Mouse (Mus musculus): ENCODE data around the gene Pdxk. TPM values are rescaled to one million over a fixed set of nuclear protein-coding genes. Genes with fewer than 3 reads are reported as not detected.

Gene Pdxk
- total RNA-seq, 2 experiments from 2014 or later = 23.4 to 37.2 TPM

GRCm38 (mm10) chr10:78461767-78462166, 3.0 kb downstream of the Pdxk start:
- ATAC-seq (replicated peaks; ENCODE audit: poor library complexity, severe bottlenecking) = no peak

GRCm38 (mm10) chr10:78460463-78460862, 4.3 kb downstream of the Pdxk start:
- no peak for ATAC-seq (replicated peaks; ENCODE audit: poor library complexity, severe bottlenecking)

- peak; percentile 54 for ATAC-seq (replicated peaks; ENCODE audit: poor library complexity, severe bottlenecking)
These were observed 6.2 kb downstream of the Pdxk start for GRCm38 (mm10) chr10:78458348-78459111.

- ATAC-seq (replicated peaks; ENCODE audit: poor library complexity, severe bottlenecking) = peak; percentile 86
These were observed 7.1 kb downstream of the Pdxk start for GRCm38 (mm10) chr10:78457495-78458347.

GRCm38 (mm10) chr10:78456696-78457095, 8.1 kb downstream of the Pdxk start:
- ATAC-seq (replicated peaks; ENCODE audit: poor library complexity, severe bottlenecking) = no peak

- ATAC-seq (replicated peaks; ENCODE audit: poor library complexity, severe bottlenecking) = no peak
These were observed 12.1 kb downstream of the Pdxk start for GRCm38 (mm10) chr10:78452641-78453040.

GRCm38 (mm10) chr10:78450761-78451160, 14.0 kb downstream of the Pdxk start:
- no peak for ATAC-seq (replicated peaks; ENCODE audit: poor library complexity, severe bottlenecking)

GRCm38 (mm10) chr10:78447396-78447795, 17.4 kb downstream of the Pdxk start:
- ATAC-seq (replicated peaks; ENCODE audit: poor library complexity, severe bottlenecking) = no peak

- ATAC-seq (replicated peaks; ENCODE audit: poor library complexity, severe bottlenecking) = no peak
These were observed 18.6 kb downstream of the Pdxk start for GRCm38 (mm10) chr10:78446195-78446594.

- no peak for ATAC-seq (replicated peaks; ENCODE audit: poor library complexity, severe bottlenecking)
These were observed 22.5 kb downstream of the Pdxk start for GRCm38 (mm10) chr10:78442292-78442691.

GRCm38 (mm10) chr10:78441606-78442005, 23.2 kb downstream of the Pdxk start:
- no peak for ATAC-seq (replicated peaks; ENCODE audit: poor library complexity, severe bottlenecking)

GRCm38 (mm10) chr10:78440812-78441211, 24.0 kb downstream of the Pdxk start:
- ATAC-seq (replicated peaks; ENCODE audit: poor library complexity, severe bottlenecking) = peak; percentile 43

- peak; percentile 72 for ATAC-seq (replicated peaks; ENCODE audit: poor library complexity, severe bottlenecking)
These were observed 24.8 kb downstream of the Pdxk start for GRCm38 (mm10) chr10:78439990-78440389.

- peak; percentile 24; the same call in 1 of the 2 replicates for ATAC-seq (replicated peaks; ENCODE audit: poor library complexity, severe bottlenecking)
These were observed 25.2 kb downstream of the Pdxk start for GRCm38 (mm10) chr10:78439550-78439949.

GRCm38 (mm10) chr10:78438094-78438493, 26.7 kb downstream of the Pdxk start:
- ATAC-seq (replicated peaks; ENCODE audit: poor library complexity, severe bottlenecking) = peak; percentile 54

GRCm38 (mm10) chr10:78432853-78433252, 31.9 kb downstream of the Pdxk start:
- no peak for ATAC-seq (replicated peaks; ENCODE audit: poor library complexity, severe bottlenecking)

GRCm38 (mm10) chr10:78429776-78430175, 35.0 kb downstream of the Pdxk start:
- no peak for ATAC-seq (replicated peaks; ENCODE audit: poor library complexity, severe bottlenecking)

- ATAC-seq (replicated peaks; ENCODE audit: poor library complexity, severe bottlenecking) = no peak
These were observed 35.6 kb downstream of the Pdxk start for GRCm38 (mm10) chr10:78429180-78429579.

GRCm38 (mm10) chr10:78428070-78428469, 36.7 kb downstream of the Pdxk start:
- no peak for ATAC-seq (replicated peaks; ENCODE audit: poor library complexity, severe bottlenecking)

GRCm38 (mm10) chr10:78426117-78426735, 38.5 kb downstream of the Pdxk start:
- ATAC-seq (replicated peaks; ENCODE audit: poor library complexity, severe bottlenecking) = peak; percentile 65

All from granulocyte monocyte progenitor cell, adult 5-6 weeks (primary cell).